Mouse (Mus musculus) MEL (cell line): ENCODE data around the gene Lsm12. TPM values are rescaled to one million over a fixed set of nuclear protein-coding genes. Genes with fewer than 3 reads are reported as not detected.
A peak's percentile ranks its signal among the peaks of the same experiment; 100 is the strongest.

ENCODE experiments used
- DNase-seq: peaks from one replicate; pipeline ENCODE4 v3.0.0; 2011; ENCODE audit warnings: low read depth, low spot score
- H3K27ac ChIP-seq: 2 replicates; pipeline ENCODE4 v1.5.1; 2012; ENCODE audit warnings: low read depth, mild to moderate bottlenecking, control low read depth, low read length, moderate library complexity; ENCODE audit not compliant: control insufficient read depth
- H3K27me3 ChIP-seq, 2 experiments: fragments of 150-350 bp in 1 of 2; sonication (generic) in 1 of 2; 2 replicates each; pipeline ENCODE4 v1.6.1; 2012; ENCODE audit warnings: low read length in 2 of 2, mild to moderate bottlenecking in 2 of 2, improper control_type of control experiment in 1 of 2, moderate library complexity in 1 of 2; ENCODE audit not compliant: insufficient read depth in 2 of 2, control insufficient read depth in 1 of 2
- H3K36me3 ChIP-seq, 2 experiments: 2 replicates each; pipeline ENCODE4 v1.6.1; 2012 to 2014; ENCODE audit warnings: low read length in 2 of 2, improper control_type of control experiment in 1 of 2, inconsistent platforms in 1 of 2, mild to moderate bottlenecking in 1 of 2; ENCODE audit not compliant: insufficient read depth in 2 of 2, control insufficient read depth in 1 of 2
- H3K4me1 ChIP-seq, 2 experiments: fragments of 150-350 bp in 1 of 2; sonication (generic) in 1 of 2; 2 replicates each; pipeline ENCODE4 v1.6.1; 2012; ENCODE audit warnings: low read length in 2 of 2, improper control_type of control experiment in 1 of 2, mild to moderate bottlenecking in 1 of 2; ENCODE audit not compliant: insufficient read depth in 2 of 2, control insufficient read depth in 1 of 2
- H3K4me3 ChIP-seq, 2 experiments: fragments of 150-350 bp in 1 of 2; sonication (generic) in 1 of 2; 2 replicates each; pipeline ENCODE4 v1.5.1; 2012; ENCODE audit warnings: low read depth in 2 of 2, low read length in 2 of 2, mild to moderate bottlenecking in 2 of 2, moderate library complexity in 2 of 2, control low read depth in 1 of 2, improper control_type of control experiment in 1 of 2; ENCODE audit not compliant: control insufficient read depth in 1 of 2, insufficient read depth in 1 of 2
- H3K79me2 ChIP-seq: 2 replicates; pipeline ENCODE4 v1.6.1; 2012; ENCODE audit warnings: mild to moderate bottlenecking, low read length, moderate library complexity; ENCODE audit not compliant: control insufficient read depth, poor library complexity, insufficient read depth
- H3K9ac ChIP-seq: 2 replicates; pipeline ENCODE4 v1.6.1; 2012; ENCODE audit warnings: low read depth, mild to moderate bottlenecking, control low read depth, low read length, moderate library complexity; ENCODE audit not compliant: control insufficient read depth, poor library complexity, severe bottlenecking
- H3K9me3 ChIP-seq: fragments of 150-350 bp; sonication (generic); replicated peaks from 2 replicates; pipeline ENCODE4 v1.6.1; 2012; ENCODE audit warnings: mild to moderate bottlenecking, low read length, improper control_type of control experiment, moderate library complexity; ENCODE audit not compliant: insufficient read depth
- BHLHE40 ChIP-seq: IDR thresholded peaks from 2 replicates; pipeline ENCODE4 v1.6.1; 2012; ENCODE audit warnings: low read depth, mild to moderate bottlenecking, inconsistent platforms, low read length, improper control_type of control experiment, borderline replicate concordance
- CHD1 ChIP-seq: IDR thresholded peaks from 2 replicates; pipeline ENCODE4 v1.6.1; 2012; ENCODE audit warnings: low read depth, mild to moderate bottlenecking, inconsistent platforms, low read length, improper control_type of control experiment
- CTCF ChIP-seq, 3 experiments: IDR thresholded peaks in 2 of 3; conservative IDR thresholded peaks in 1 of 3; 2 replicates each; pipeline ENCODE4 v1.5.1; 2011 to 2012; ENCODE audit warnings: low read length in 3 of 3, low read depth in 2 of 3, mild to moderate bottlenecking in 2 of 3, improper control_type of control experiment in 1 of 3, inconsistent platforms in 1 of 3, mixed read lengths in 1 of 3, moderate library complexity in 1 of 3; ENCODE audit not compliant: control insufficient read depth in 1 of 3, insufficient read depth in 1 of 3, poor library complexity in 1 of 3, severe bottlenecking in 1 of 3
- E2F4 ChIP-seq: IDR thresholded peaks from 2 replicates; pipeline ENCODE4 v1.6.1; 2011; ENCODE audit warnings: low read depth, low read length, improper control_type of control experiment, borderline replicate concordance
- ELF1 ChIP-seq: IDR thresholded peaks from 2 replicates; pipeline ENCODE4 v1.6.1; 2014; ENCODE audit warnings: low read depth, mild to moderate bottlenecking, inconsistent platforms, low read length, improper control_type of control experiment, moderate library complexity
- ETS1 ChIP-seq: IDR thresholded peaks from 2 replicates; pipeline ENCODE4 v1.6.1; 2012; ENCODE audit warnings: low read depth, mild to moderate bottlenecking, inconsistent platforms, low read length, improper control_type of control experiment, moderate library complexity
- GABPA ChIP-seq: IDR thresholded peaks from 2 replicates; pipeline ENCODE4 v1.6.1; 2012; ENCODE audit warnings: low read depth, mild to moderate bottlenecking, inconsistent platforms, low read length, improper control_type of control experiment, moderate library complexity
- GATA1 ChIP-seq: IDR thresholded peaks from 2 replicates; pipeline ENCODE4 v1.6.1; 2011; ENCODE audit warnings: low read depth, low read length, improper control_type of control experiment
- JUND ChIP-seq: IDR thresholded peaks from 2 replicates; pipeline ENCODE4 v1.6.1; 2011; ENCODE audit warnings: low read depth, mild to moderate bottlenecking, improper control_type of control experiment, low read length
- MYB ChIP-seq: IDR thresholded peaks from 2 replicates; pipeline ENCODE4 v1.6.1; 2011; ENCODE audit warnings: mild to moderate bottlenecking, low read depth, low read length, improper control_type of control experiment
- MYC ChIP-seq: IDR thresholded peaks from 2 replicates; pipeline ENCODE4 v1.6.1; 2011; ENCODE audit warnings: low read depth, mild to moderate bottlenecking, low read length, improper control_type of control experiment, moderate library complexity
- POLR2AphosphoS5 ChIP-seq: IDR thresholded peaks from 2 replicates; pipeline ENCODE4 v1.6.1; 2012; ENCODE audit warnings: low read depth, borderline replicate concordance, mild to moderate bottlenecking, inconsistent platforms, low read length, moderate library complexity, mixed read lengths
- RAD21 ChIP-seq: IDR thresholded peaks from 2 replicates; pipeline ENCODE4 v1.6.1; 2011; ENCODE audit warnings: mild to moderate bottlenecking, low read depth, low read length, improper control_type of control experiment
- RCOR1 ChIP-seq: IDR thresholded peaks from 2 replicates; pipeline ENCODE4 v1.6.1; 2012; ENCODE audit warnings: low read depth, mild to moderate bottlenecking, inconsistent platforms, low read length, improper control_type of control experiment
- SIN3A ChIP-seq: IDR thresholded peaks from 2 replicates; pipeline ENCODE4 v1.6.1; 2012; ENCODE audit warnings: low read length, improper control_type of control experiment, inconsistent platforms
- SMC3 ChIP-seq: IDR thresholded peaks from 2 replicates; pipeline ENCODE4 v1.6.1; 2011; ENCODE audit warnings: low read depth, low read length, improper control_type of control experiment
- UBTF ChIP-seq: IDR thresholded peaks from 2 replicates; pipeline ENCODE4 v1.6.1; 2012; ENCODE audit warnings: low read depth, mild to moderate bottlenecking, inconsistent platforms, low read length, improper control_type of control experiment, moderate library complexity, borderline replicate concordance; ENCODE audit not compliant: insufficient read depth
- USF1 ChIP-seq: IDR thresholded peaks from 2 replicates; pipeline ENCODE4 v1.6.1; 2014; ENCODE audit warnings: low read depth, mild to moderate bottlenecking, inconsistent platforms, low read length, improper control_type of control experiment, moderate library complexity
- USF2 ChIP-seq, 2 experiments: IDR thresholded peaks; 2 replicates each; pipeline ENCODE4 v1.6.1; 2011 to 2012; ENCODE audit warnings: improper control_type of control experiment in 2 of 2, low read length in 2 of 2, borderline replicate concordance in 1 of 2, inconsistent platforms in 1 of 2, low read depth in 1 of 2, mild to moderate bottlenecking in 1 of 2; ENCODE audit not compliant: insufficient read depth in 1 of 2
- ZMIZ1 ChIP-seq: IDR thresholded peaks from 2 replicates; pipeline ENCODE4 v1.6.1; 2012; ENCODE audit warnings: low read depth, mild to moderate bottlenecking, inconsistent platforms, low read length, improper control_type of control experiment, moderate library complexity
- ZNF384 ChIP-seq: IDR thresholded peaks from 2 replicates; pipeline ENCODE4 v1.6.1; 2012; ENCODE audit warnings: low read depth, mild to moderate bottlenecking, inconsistent platforms, low read length, improper control_type of control experiment
- polyA plus RNA-seq, 2 experiments: library from polyadenylated mRNA; stranded (reverse) in 1 of 2; unstranded in 1 of 2; fragments of >175 nt in 1 of 2; fragments of >200 nt in 1 of 2; gene quantifications; 2 replicates each; pipeline versions ENCODE4 v1.2.1 to v1.2.4; 2012; ENCODE audit warnings: low replicate concordance in 2 of 2, low read depth in 1 of 2; ENCODE audit not compliant: insufficient read length in 2 of 2, insufficient read depth in 1 of 2, missing spikeins in 1 of 2
- total RNA-seq: library from RNA; depleted of rRNA; stranded (reverse); fragments of 300-350 nt; gene quantifications from 2 replicates; pipeline ENCODE4 v1.2.3, GENCODE M21; 2012

The Lsm12 gene
- total and polyA plus RNA-seq, 3 experiments: 75.0 to 150 (median 128) TPM

- TF ChIP-seq RAD21 (peak; percentile 59), GATA1 (peak; percentile 75), RCOR1 (0 out of 2 replicates have a peak, but pooled peaks have one; percentile 15), MYC (peak; percentile 92)
These were observed 28.9 kb downstream of the Lsm12 start, which contains the start of gene Tmem101 (continued) for GRCm38 (mm10) chr11:102156039-102156785.

GRCm38 (mm10) chr11:102147213-102147989 is 37.7 kb downstream of the Lsm12 start:
- DNase-seq: no peak
- H3K9ac ChIP-seq: no peak overlapping the region
- no peaks in the 10 kb centered on the region for H3K27me3 ChIP-seq
- H3K79me2 ChIP-seq: no peaks in the 10 kb centered on the region
- H3K4me1 ChIP-seq: peaks cover 0 to 13% of the 10 kb centered on the region in 2 experiments; a peak in 2 of 4 replicates
- H3K4me3 ChIP-seq: no peak overlapping the region
- H3K9me3 ChIP-seq: no peaks in the 10 kb centered on the region
- H3K36me3 ChIP-seq: 0 out of 4 replicates have a peak, but pooled peaks cover 0 to 2% of the 10 kb centered on the region in 2 experiments
- no peak overlapping the region for H3K27ac ChIP-seq
- TF ChIP-seq SIN3A (no peak), ZMIZ1 (no peak), CHD1 (no peak), MYC (no peak), E2F4 (no peak), POLR2AphosphoS5 (no peak), ZNF384 (no peak), JUND (no peak), USF1 (no peak), ETS1 (no peak), GABPA (no peak), BHLHE40 (no peak), ELF1 (no peak), CTCF (IDR thresholded peaks at IDR 0.05 in 2 of 3, conservative IDR thresholded peaks at IDR 0.05 in 1 of 3; ENCODE audit: control insufficient read depth in 1 of 3, insufficient read depth in 1 of 3, low read depth in 2 of 3, low read length in 3 of 3, poor library complexity in 1 of 3, severe bottlenecking in 1 of 3) (no peak), MYB (no peak), USF2 (IDR thresholded peaks at IDR 0.05; ENCODE audit: borderline replicate concordance in 1 of 2, insufficient read depth in 1 of 2, low read depth in 1 of 2, low read length in 2 of 2) (no peak), UBTF (no peak), SMC3 (no peak)
